Mouse (Mus musculus): ENCODE measurements around the gene Rab7b. TPM values are rescaled to one million over a fixed set of nuclear protein-coding genes. Genes with fewer than 3 reads are reported as not detected.

Rab7b gene
- polyA plus RNA-seq, 1 experiment: 1.5 TPM

DNA sequence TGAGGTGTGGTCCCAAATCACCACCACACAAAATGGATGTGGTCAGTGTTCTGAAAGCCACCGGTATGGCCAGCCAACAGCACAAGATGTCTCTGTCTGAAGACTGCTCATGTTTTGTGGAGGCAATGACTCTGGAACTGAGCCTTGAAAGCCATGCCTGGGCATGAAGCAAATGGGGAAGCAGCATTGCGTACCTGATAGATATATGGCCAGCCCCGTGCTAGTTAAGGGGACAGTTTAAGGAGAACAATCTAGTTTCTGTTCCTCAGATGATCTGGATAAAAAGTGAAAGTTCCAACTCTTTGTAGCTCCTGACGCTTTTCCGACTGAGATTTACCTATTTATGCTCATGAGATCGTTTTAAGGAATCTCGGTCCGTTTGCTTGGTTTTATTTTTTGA lies 17.4 kb upstream of the Rab7b start:
- Histone ChIP-seq H3K4me1 (ENCODE audit: control insufficient read depth, insufficient read depth, insufficient read length, low read length) (no peaks in the 10 kb centered on the region), H3K27ac (ENCODE audit: insufficient read depth, low read depth, low read length) (no peak overlapping the region), H3K27me3 (ENCODE audit: control insufficient read depth, insufficient read depth, low read length) (no peaks in the 10 kb centered on the region), H3K4me3 (ENCODE audit: low read depth, low read length) (no peak overlapping the region), H3K36me3 (ENCODE audit: control insufficient read depth, insufficient read depth, low read length) (no peaks in the 10 kb centered on the region)
- WGBS: 81% methylated on average over 8 of the region's 8 CpGs
- no peak for TF ChIP-seq CTCF (IDR thresholded peaks at IDR 0.05; ENCODE audit: extremely low read depth, insufficient read length, insufficient replicate concordance, low read depth, low read length)
- TF ChIP-seq POLR2A (IDR thresholded peaks at IDR 0.05; ENCODE audit: low read depth, low read length): no peak

DNA sequence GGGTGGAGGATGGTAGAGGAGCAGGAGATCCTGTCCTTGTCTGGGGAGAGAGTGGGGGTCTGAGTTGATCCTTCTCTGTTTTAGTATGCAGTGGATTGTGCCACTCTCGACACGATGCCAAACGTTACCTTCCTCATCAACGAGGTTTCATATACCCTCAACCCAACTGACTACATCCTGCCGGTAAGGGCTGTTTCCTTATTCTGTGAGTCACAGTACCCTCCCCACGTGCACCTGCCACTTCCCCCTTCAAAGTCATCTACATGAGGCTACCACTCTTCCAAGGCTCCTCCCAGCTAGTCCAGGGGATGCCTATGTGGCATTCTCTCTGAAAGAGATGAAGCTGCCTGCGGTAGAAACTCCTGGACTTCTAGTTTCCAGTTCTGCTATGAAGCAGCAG lies 16.1 kb upstream of the Rab7b start:
- WGBS: 67% methylated on average over 7 of the region's 7 CpGs
- H3K4me3 ChIP-seq (ENCODE audit: low read depth, low read length): no peak overlapping the region
- H3K4me1 ChIP-seq (ENCODE audit: control insufficient read depth, insufficient read depth, insufficient read length, low read length): no peaks in the 10 kb centered on the region
- no peak overlapping the region for H3K27ac ChIP-seq (ENCODE audit: insufficient read depth, low read depth, low read length)
- no peaks in the 10 kb centered on the region for H3K36me3 ChIP-seq (ENCODE audit: control insufficient read depth, insufficient read depth, low read length)
- no peaks in the 10 kb centered on the region for H3K27me3 ChIP-seq (ENCODE audit: control insufficient read depth, insufficient read depth, low read length)
- TF ChIP-seq POLR2A (IDR thresholded peaks at IDR 0.05; ENCODE audit: low read depth, low read length) (no peak), CTCF (IDR thresholded peaks at IDR 0.05; ENCODE audit: extremely low read depth, insufficient read length, insufficient replicate concordance, low read depth, low read length) (no peak)

GRCm38 (mm10) chr1:131679644-131680043 lies 8.9 kb upstream of the Rab7b start:
- WGBS: 77% methylated on average over 5 of the region's 5 CpGs
- TF ChIP-seq CTCF (IDR thresholded peaks at IDR 0.05; ENCODE audit: extremely low read depth, insufficient read length, insufficient replicate concordance, low read depth, low read length) (no peak), POLR2A (IDR thresholded peaks at IDR 0.05; ENCODE audit: low read depth, low read length) (no peak)
- H3K27ac ChIP-seq (ENCODE audit: insufficient read depth, low read depth, low read length): no peak overlapping the region
- H3K27me3 ChIP-seq (ENCODE audit: control insufficient read depth, insufficient read depth, low read length): no peaks in the 10 kb centered on the region
- H3K4me3 ChIP-seq (ENCODE audit: low read depth, low read length): no peak overlapping the region
- no peaks in the 10 kb centered on the region for H3K36me3 ChIP-seq (ENCODE audit: control insufficient read depth, insufficient read depth, low read length)
- no peaks in the 10 kb centered on the region for H3K4me1 ChIP-seq (ENCODE audit: control insufficient read depth, insufficient read depth, insufficient read length, low read length)

DNA sequence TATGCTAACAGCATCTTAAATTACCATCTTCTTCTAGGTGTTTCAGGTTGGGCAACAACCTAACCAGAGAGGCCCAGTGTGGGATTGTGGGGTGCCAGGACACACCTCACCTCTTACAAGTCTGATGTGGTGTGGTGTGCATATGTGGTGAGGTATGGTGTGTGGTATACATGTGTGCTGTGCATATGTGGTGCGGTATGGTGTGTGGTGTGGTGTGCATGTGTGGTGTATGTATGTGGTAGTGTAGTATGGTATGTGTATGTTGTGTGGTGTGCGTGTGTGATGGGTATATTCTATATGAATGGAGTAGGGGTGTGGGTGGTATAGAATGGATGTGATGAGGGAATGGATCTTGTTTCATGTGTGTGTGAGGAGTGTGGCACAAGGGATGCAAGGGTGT lies 756 bp upstream of the Rab7b start:
- no peak overlapping the region for H3K27ac ChIP-seq (ENCODE audit: insufficient read depth, low read depth, low read length)
- 92% methylated on average over 2 of the region's 2 CpGs for WGBS
- no peaks in the 10 kb centered on the region for H3K36me3 ChIP-seq (ENCODE audit: control insufficient read depth, insufficient read depth, low read length)
- no peak for TF ChIP-seq CTCF (IDR thresholded peaks at IDR 0.05; ENCODE audit: extremely low read depth, insufficient read length, insufficient replicate concordance, low read depth, low read length)
- no peak for TF ChIP-seq POLR2A (IDR thresholded peaks at IDR 0.05; ENCODE audit: low read depth, low read length)
- no peaks in the 10 kb centered on the region for H3K27me3 ChIP-seq (ENCODE audit: control insufficient read depth, insufficient read depth, low read length)
- H3K4me3 ChIP-seq (ENCODE audit: low read depth, low read length): no peak overlapping the region
- H3K4me1 ChIP-seq (ENCODE audit: control insufficient read depth, insufficient read depth, insufficient read length, low read length): 0 out of 2 replicates have a peak, but pooled peaks cover 3% of the 10 kb centered on the region

- TF ChIP-seq CTCF (IDR thresholded peaks at IDR 0.05; ENCODE audit: extremely low read depth, insufficient read length, insufficient replicate concordance, low read depth, low read length): no peak
- TF ChIP-seq POLR2A (IDR thresholded peaks at IDR 0.05; ENCODE audit: low read depth, low read length): no peak
- Histone ChIP-seq H3K4me1 (ENCODE audit: control insufficient read depth, insufficient read depth, insufficient read length, low read length) (0 out of 2 replicates have a peak, but pooled peaks cover 3% of the 10 kb centered on the region), H3K36me3 (ENCODE audit: control insufficient read depth, insufficient read depth, low read length) (no peaks in the 10 kb centered on the region), H3K27me3 (ENCODE audit: control insufficient read depth, insufficient read depth, low read length) (no peaks in the 10 kb centered on the region), H3K27ac (ENCODE audit: insufficient read depth, low read depth, low read length) (peak overlapping the region; percentile 63), H3K4me3 (ENCODE audit: low read depth, low read length) (peak overlapping the region; percentile 58)
- WGBS: 76% methylated on average over 3 of the region's 3 CpGs
These were observed 521 bp downstream of the Rab7b start for GRCm38 (mm10) chr1:131689016-131689415.

GRCm38 (mm10) chr1:131689899-131690298 lies 1.4 kb downstream of the Rab7b start:
- H3K4me1 ChIP-seq (ENCODE audit: control insufficient read depth, insufficient read depth, insufficient read length, low read length): 0 out of 2 replicates have a peak, but pooled peaks cover 3% of the 10 kb centered on the region
- TF ChIP-seq CTCF (IDR thresholded peaks at IDR 0.05; ENCODE audit: extremely low read depth, insufficient read length, insufficient replicate concordance, low read depth, low read length): no peak
- TF ChIP-seq POLR2A (IDR thresholded peaks at IDR 0.05; ENCODE audit: low read depth, low read length): no peak
- no peaks in the 10 kb centered on the region for H3K27me3 ChIP-seq (ENCODE audit: control insufficient read depth, insufficient read depth, low read length)
- WGBS: 73% methylated on average over 5 of the region's 5 CpGs
- no peaks in the 10 kb centered on the region for H3K36me3 ChIP-seq (ENCODE audit: control insufficient read depth, insufficient read depth, low read length)
- no peak overlapping the region for H3K4me3 ChIP-seq (ENCODE audit: low read depth, low read length)
- H3K27ac ChIP-seq (ENCODE audit: insufficient read depth, low read depth, low read length): peak overlapping the region; percentile 43; the same call in 1 of the 2 replicates

- 0 out of 2 replicates have a peak, but pooled peaks cover 3% of the 10 kb centered on the region for H3K4me1 ChIP-seq (ENCODE audit: control insufficient read depth, insufficient read depth, insufficient read length, low read length)
- no peaks in the 10 kb centered on the region for H3K27me3 ChIP-seq (ENCODE audit: control insufficient read depth, insufficient read depth, low read length)
- no peak for TF ChIP-seq POLR2A (IDR thresholded peaks at IDR 0.05; ENCODE audit: low read depth, low read length)
- TF ChIP-seq CTCF (IDR thresholded peaks at IDR 0.05; ENCODE audit: extremely low read depth, insufficient read length, insufficient replicate concordance, low read depth, low read length): no peak
- peak overlapping the region; percentile 82 for H3K27ac ChIP-seq (ENCODE audit: insufficient read depth, low read depth, low read length)
- WGBS: 20% methylated on average over 3 of the region's 3 CpGs
- H3K4me3 ChIP-seq (ENCODE audit: low read depth, low read length): no peak overlapping the region
- no peaks in the 10 kb centered on the region for H3K36me3 ChIP-seq (ENCODE audit: control insufficient read depth, insufficient read depth, low read length)
These were observed 1.9 kb downstream of the Rab7b start for GRCm38 (mm10) chr1:131690435-131690834.
